Mouse (Mus musculus) macrophage (primary cell): ENCODE results near the gene Sarnp. TPM values are rescaled to one million over a fixed set of nuclear protein-coding genes. Genes with fewer than 3 reads are reported as not detected.
A peak's percentile ranks its signal among the peaks of the same experiment; 100 is the strongest.

Source experiments
- H3K27ac ChIP-seq: fragments of 350-480 bp; formaldehyde crosslinking; 2 replicates; pipeline ENCODE4 v1.9.0; 2021
- H3K36me3 ChIP-seq: fragments of 350-480 bp; formaldehyde crosslinking; 2 replicates; pipeline ENCODE4 v1.9.0; 2021; ENCODE audit errors: inconsistent target
- H3K4me3 ChIP-seq: fragments of 350-480 bp; formaldehyde crosslinking; 2 replicates; pipeline ENCODE4 v1.9.0; 2021; ENCODE audit errors: inconsistent target
- H3K79me2 ChIP-seq: fragments of 350-480 bp; formaldehyde crosslinking; 2 replicates; pipeline ENCODE4 v1.9.0; 2021; ENCODE audit errors: inconsistent target
- WGBS: methylation state at CpG from one replicate; pipeline ENCODE4 v1.1.7; 2026; ENCODE audit warnings: inconsistent platforms; ENCODE audit not compliant: missing documents; 5-methylcytosine and 5-hydroxymethylcytosine counted together
- polyA plus RNA-seq: library from polyadenylated mRNA; stranded (reverse); fragments of 250-400 nt; gene quantifications from 3 replicates; pipeline ENCODE4 v1.2.4, GENCODE M21; 2018; ENCODE audit warnings: inconsistent platforms

Sarnp gene
- polyA plus RNA-seq, 1 experiment from 2014 or later, result 146 TPM

- H3K79me2 ChIP-seq, result no peaks in the 10 kb centered on the region
- H3K27ac ChIP-seq, result peak within 1 kb of the TSS; percentile 78
- peaks cover 5% of the 10 kb centered on the region; the same call in 1 of the 2 replicates for H3K36me3 ChIP-seq
- H3K4me3 ChIP-seq, result peak within 1 kb of the TSS; percentile 49
- 38% methylated on average over 1 of the region's 1 CpGs for WGBS
Observed at GRCm38 (mm10) chr10:128922822-128923012, 105.6 kb downstream of the Sarnp start, which contains the start of gene Rdh5. Gene Rdh5, minus strand, starts transcription at chr10:128922888.

- Histone ChIP-seq H3K36me3 (peaks cover under 1% of the 10 kb centered on the region; the same call in 1 of the 2 replicates), H3K4me3 (peak overlapping the region; percentile 49), H3K27ac (peak overlapping the region; percentile 78), H3K79me2 (no peaks in the 10 kb centered on the region)
- WGBS, result under 1% methylated on average over 42 of the region's 42 CpGs
Observed at GRCm38 (mm10) chr10:128923013-128923691, 106.0 kb downstream of the Sarnp start.

- peak within 1 kb of the TSS; percentile 78 for H3K27ac ChIP-seq
- no peaks in the 10 kb centered on the region for H3K36me3 ChIP-seq
- H3K4me3 ChIP-seq, result peak within 1 kb of the TSS; percentile 49
- WGBS, result 50% methylated on average over 9 of the region's 9 CpGs
- H3K79me2 ChIP-seq, result no peaks in the 10 kb centered on the region
Observed at GRCm38 (mm10) chr10:128923935-128924334, 106.8 kb downstream of the Sarnp start, which contains the start of gene Bloc1s1. Gene Bloc1s1, minus strand, starts transcription at chr10:128924035.

Other genes with a start within 250 kb of the Sarnp start
- gene Erbb3, start 227.7 kb upstream of the Sarnp start, polyA plus RNA-seq, result 1.2 to 1.7 TPM (median 1.4 TPM) in 3 replicates
- gene Rps26, start 190.6 kb upstream of the Sarnp start, polyA plus RNA-seq, result 865 to 1,089 TPM (median 951 TPM) in 3 replicates
- not detected in 3 replicates for gene Ikzf4, start 171.3 kb upstream of the Sarnp start, polyA plus RNA-seq
- 2.9 to 4.7 TPM (median 4.4 TPM) in 3 replicates for gene Suox, start 143.3 kb upstream of the Sarnp start, polyA plus RNA-seq
- gene Rab5b, start 121.1 kb upstream of the Sarnp start, polyA plus RNA-seq, result 97.5 to 143 TPM (median 120 TPM) in 3 replicates
- gene Pmel, start 113.1 kb upstream of the Sarnp start, polyA plus RNA-seq, result 0.29 to 0.67 TPM (median 0.53 TPM) in 3 replicates
- 13.4 to 29.6 TPM (median 22.8 TPM) in 3 replicates for gene Cdk2, start 112.3 kb upstream of the Sarnp start, polyA plus RNA-seq
- 3.4 to 9.7 TPM (median 7.0 TPM) in 3 replicates for gene Dgka, start 72.5 kb upstream of the Sarnp start, polyA plus RNA-seq
- 23.3 to 27.6 TPM (median 27.0 TPM) in 3 replicates for gene Pym1, start 69.4 kb upstream of the Sarnp start, polyA plus RNA-seq
- gene Mmp19, start 26.4 kb upstream of the Sarnp start, polyA plus RNA-seq, result 18.7 to 24.6 TPM (median 21.3 TPM) in 3 replicates
- 42.1 to 51.3 TPM (median 44.5 TPM) in 3 replicates for gene Dnajc14, start 13.3 kb upstream of the Sarnp start, polyA plus RNA-seq
- 6.9 to 10.4 TPM (median 9.0 TPM) in 3 replicates for gene Tmem198b, start 13.0 kb upstream of the Sarnp start, polyA plus RNA-seq
- gene Ormdl2, start 4.3 kb downstream of the Sarnp start, polyA plus RNA-seq, result 42.2 to 61.4 TPM (median 59.0 TPM) in 3 replicates
- 0.03 TPM in 1 of 3 replicates, not detected in the others for gene Gdf11, start 74.4 kb downstream of the Sarnp start, polyA plus RNA-seq
- gene Cd63, start 83.7 kb downstream of the Sarnp start, polyA plus RNA-seq, result 1,227 to 1,611 TPM (median 1,544 TPM) in 3 replicates
- gene Rdh5, start 105.6 kb downstream of the Sarnp start, polyA plus RNA-seq, result 0.53 to 1.3 TPM (median 0.92 TPM) in 3 replicates
- 77.8 to 126 TPM (median 124 TPM) in 3 replicates for gene Bloc1s1, start 106.7 kb downstream of the Sarnp start, polyA plus RNA-seq
- not detected in 3 replicates for gene Itga7, start 116.5 kb downstream of the Sarnp start, polyA plus RNA-seq
- gene Mettl7b, start 143.7 kb downstream of the Sarnp start, polyA plus RNA-seq, result not detected in 3 replicates
- not detected in 3 replicates for gene Olfr9, start 172.1 kb downstream of the Sarnp start, polyA plus RNA-seq
- not detected in 3 replicates for gene Olfr763, start 193.5 kb downstream of the Sarnp start, polyA plus RNA-seq
- not detected in 3 replicates for gene Olfr764-ps1, start 222.6 kb downstream of the Sarnp start, polyA plus RNA-seq
- not detected in 3 replicates for gene Olfr765, start 232.7 kb downstream of the Sarnp start, polyA plus RNA-seq